ENCODE assay signal across 33 mouse cellular contexts in the genomic region with DNA sequence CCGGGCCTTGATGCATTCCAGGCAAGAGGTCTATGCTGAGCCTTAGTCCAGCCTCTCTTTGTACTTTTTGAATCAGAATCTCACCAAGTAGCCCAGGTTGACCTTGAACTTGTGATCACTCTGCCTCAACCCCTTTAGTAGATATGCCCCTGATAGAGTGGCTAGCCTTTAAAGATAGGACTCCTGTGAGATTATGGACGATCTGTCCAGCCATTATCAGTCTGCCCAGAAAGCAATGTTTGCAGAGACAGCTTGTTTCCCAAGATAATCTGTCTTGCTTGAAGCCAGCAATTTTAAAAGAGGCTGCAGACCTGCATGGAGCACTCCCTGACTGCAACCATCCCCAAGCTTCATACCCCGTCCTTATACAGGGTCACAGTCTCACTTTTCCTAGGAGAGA. TPM values are rescaled to one million over a fixed set of nuclear protein-coding genes. Genes with fewer than 3 reads are reported as not detected.
"Had no signal": no experiment of that assay in that cellular context is flagged by ENCODE, and none has a peak within 500 bp of the region (broad histone marks: within the 10 kb centered on the region; RNA-seq: fewer than 3 reads in every experiment).

No protein-coding gene starts in this region.

- H3K9ac ChIP-seq: embryonic facial prominence, embryonic 12.5 days; embryonic facial prominence, embryonic 13.5 days; embryonic facial prominence, embryonic 15.5 days; forebrain, embryonic 12.5 days; forebrain, embryonic 13.5 days; forebrain, embryonic 15.5 days; forebrain, postnatal 0 days had no signal

- H3K9me3 ChIP-seq: embryonic facial prominence, embryonic 10.5 days; embryonic facial prominence, embryonic 12.5 days; embryonic facial prominence, embryonic 13.5 days; embryonic facial prominence, embryonic 15.5 days; forebrain, embryonic 10.5 days; forebrain, embryonic 12.5 days; forebrain, embryonic 13.5 days; forebrain, embryonic 15.5 days had no signal

- H3K27ac ChIP-seq: embryonic facial prominence, embryonic 10.5 days; embryonic facial prominence, embryonic 12.5 days; embryonic facial prominence, embryonic 13.5 days; embryonic facial prominence, embryonic 15.5 days; forebrain, embryonic 10.5 days; forebrain, embryonic 12.5 days; forebrain, embryonic 13.5 days; forebrain, embryonic 15.5 days; gastrocnemius, adult 2 months had no signal

- H3K36me3 ChIP-seq: embryonic facial prominence, embryonic 10.5 days; embryonic facial prominence, embryonic 12.5 days; embryonic facial prominence, embryonic 13.5 days; embryonic facial prominence, embryonic 15.5 days; forebrain, embryonic 10.5 days; forebrain, embryonic 12.5 days; forebrain, embryonic 15.5 days had no signal

- H3K4me3 ChIP-seq: embryonic facial prominence, embryonic 10.5 days; embryonic facial prominence, embryonic 12.5 days; embryonic facial prominence, embryonic 13.5 days; embryonic facial prominence, embryonic 15.5 days; erythroblast, embryonic 14.5 days; forebrain, embryonic 10.5 days; forebrain, embryonic 12.5 days; forebrain, embryonic 13.5 days; forebrain, embryonic 15.5 days; gastrocnemius, adult 2 months had no signal

- DNase-seq: cerebellum, adult 2 months; cerebellum, adult 8-10 months; cerebellum, adult 9-10 months; cerebellum, adult 9-11 months; cerebellum, postnatal 10 days; cerebellum, postnatal 14 days; cerebellum, postnatal 25 days; cerebellum, postnatal 36 days; embryo, embryonic 11 days; forebrain, postnatal 0 days; gastrocnemius, adult 2 months; gastrocnemius, postnatal 10 days; gastrocnemius, postnatal 14 days; gastrocnemius, postnatal 25 days; gastrocnemius, postnatal 36 days; heart, adult 11 months; heart, adult 18-20 months had no signal

- ATAC-seq: forebrain, embryonic 13.5 days; forebrain, embryonic 14.5 days; forebrain, embryonic 15.5 days; forebrain, embryonic 16.5 days; forebrain, postnatal 0 days had no signal

- H3K27me3 ChIP-seq: embryonic facial prominence, embryonic 12.5 days; embryonic facial prominence, embryonic 13.5 days; embryonic facial prominence, embryonic 15.5 days; forebrain, embryonic 15.5 days had no signal

- H3K4me1 ChIP-seq: embryonic facial prominence, embryonic 12.5 days; embryonic facial prominence, embryonic 13.5 days; embryonic facial prominence, embryonic 15.5 days; forebrain, embryonic 12.5 days; forebrain, embryonic 15.5 days had no signal

- H3K4me2 ChIP-seq: embryonic facial prominence, embryonic 12.5 days; embryonic facial prominence, embryonic 13.5 days; embryonic facial prominence, embryonic 15.5 days; forebrain, embryonic 12.5 days; forebrain, embryonic 13.5 days; forebrain, embryonic 15.5 days had no signal

RNA-seq across cellular contexts. Expression of a gene that starts 42.0 kb away (rescaled TPM):
- total RNA-seq: common myeloid progenitor, adult 5-6 weeks; gastrocnemius, adult 18-20 months; gastrocnemius, adult 2 months; granulocyte monocyte progenitor cell, adult 5-6 weeks; heart, adult 18-20 months had no signal
- polyA plus RNA-seq: embryonic facial prominence, embryonic 10.5 days; embryonic facial prominence, embryonic 11.5 days; embryonic facial prominence, embryonic 12.5 days; embryonic facial prominence, embryonic 13.5 days; erythroblast, embryonic 14.5 days; forebrain, embryonic 10.5 days; forebrain, embryonic 11.5 days had no signal
